Mouse (Mus musculus) lung, embryonic 16.5 days (tissue): ENCODE measurements at regions not wholly inside any gene's neighbourhood (a gene's known extent, or its start where the extent isn't known, plus 50 kb on each side); places are given as distances from the start of the nearest gene placed in this dataset.

ENCODE experiments used
- ATAC-seq: fragments of 200-750 bp; cut with Nextera tagmentation; 2 replicates; pipeline ENCODE4 v1.8.0; 2017; ENCODE audit warnings: low read depth, mild to moderate bottlenecking, moderate library complexity
- H3K27ac ChIP-seq: fragments of 300-500 bp; sonication (generic); 2 replicates; pipeline ENCODE4 v1.5.1; 2014; ENCODE audit warnings: mild to moderate bottlenecking, control low read depth, low read length
- H3K27me3 ChIP-seq: fragments of 300-500 bp; sonication (generic); 2 replicates; pipeline ENCODE4 v1.6.1; 2014; ENCODE audit warnings: low read depth, low read length, mixed read lengths; ENCODE audit not compliant: control insufficient read depth, insufficient read depth
- H3K36me3 ChIP-seq: fragments of 300-500 bp; sonication (generic); 2 replicates; pipeline ENCODE4 v1.6.1; 2014; ENCODE audit warnings: low read length; ENCODE audit not compliant: control insufficient read depth, insufficient read depth
- H3K4me1 ChIP-seq: fragments of 300-500 bp; sonication (generic); replicated peaks from 2 replicates; pipeline ENCODE4 v1.6.1; 2014; ENCODE audit warnings: low read length, mixed read lengths; ENCODE audit not compliant: control insufficient read depth, insufficient read depth
- H3K4me2 ChIP-seq: fragments of 300-500 bp; sonication (generic); 2 replicates; pipeline ENCODE4 v1.6.1; 2014; ENCODE audit warnings: low read depth, low read length, control low read depth
- H3K4me3 ChIP-seq: fragments of 300-500 bp; sonication (generic); 2 replicates; pipeline ENCODE4 v1.5.1; 2014; ENCODE audit warnings: mild to moderate bottlenecking, low read length, control low read depth
- H3K9ac ChIP-seq: fragments of 300-500 bp; sonication (generic); 2 replicates; pipeline ENCODE4 v1.6.1; 2014; ENCODE audit warnings: low read length, control low read depth
- H3K9me3 ChIP-seq: fragments of 300-500 bp; sonication (generic); 2 replicates; pipeline ENCODE4 v1.6.1; 2016; ENCODE audit warnings: low read length; ENCODE audit not compliant: control insufficient read depth
- WGBS: fragments of 180-500 bp; shearing (Covaris S2); extraction: QIAGEN DNeasy Blood & Tissue Kit; methylation state at CpG from one replicate; pipeline ENCODE4 v1.1.7; 2014; 5-methylcytosine and 5-hydroxymethylcytosine counted together

DNA sequence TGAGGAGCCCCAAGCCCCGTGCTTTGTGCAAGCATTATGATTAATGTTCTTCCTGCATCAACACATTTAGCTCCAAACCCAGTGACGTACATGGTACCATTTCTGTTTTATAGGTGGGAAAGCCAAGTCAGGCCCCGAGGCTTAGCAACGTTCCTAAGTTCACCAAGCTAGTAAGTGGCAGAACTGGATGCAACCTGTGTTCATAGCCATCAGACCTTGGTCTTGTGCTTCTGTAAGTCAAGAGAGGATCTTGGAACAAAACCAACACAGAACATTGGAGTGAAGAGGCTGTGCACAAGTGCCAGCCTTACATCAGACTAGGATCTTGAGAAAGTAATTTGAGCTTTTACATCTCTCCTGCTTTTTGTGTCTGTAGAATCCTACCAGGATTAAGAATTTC is 71.3 kb downstream of the Cdc7 start:
- ATAC-seq, result peak; percentile 56; the same call in 1 of the 2 replicates
- 30% methylated on average over 4 of the region's 4 CpGs for WGBS
- H3K27ac ChIP-seq, result peak overlapping the region; percentile 52

GRCm38 (mm10) chr5:107035782-107036181 is 71.7 kb downstream of the Cdc7 start:
- peaks cover 15% of the 10 kb centered on the region for H3K4me1 ChIP-seq
- H3K36me3 ChIP-seq, result no peaks in the 10 kb centered on the region
- H3K4me2 ChIP-seq, result no peak overlapping the region
- H3K27ac ChIP-seq, result peak overlapping the region; percentile 37; the same call in 1 of the 2 replicates
- H3K9me3 ChIP-seq, result no peaks in the 10 kb centered on the region; the same call in 1 of the 2 replicates
- peak; percentile 30 for ATAC-seq
- WGBS, result 38% methylated on average over 6 of the region's 6 CpGs
- H3K27me3 ChIP-seq, result no peaks in the 10 kb centered on the region
- H3K4me3 ChIP-seq, result no peak overlapping the region
- no peak overlapping the region for H3K9ac ChIP-seq

More for the DNA sequence above, 71.3 kb downstream of the Cdc7 start:
- Histone ChIP-seq H3K9me3 (no peaks in the 10 kb centered on the region; the same call in 1 of the 2 replicates), H3K27me3 (no peaks in the 10 kb centered on the region), H3K4me3 (no peak overlapping the region), H3K9ac (no peak overlapping the region), H3K4me1 (peaks cover 15% of the 10 kb centered on the region), H3K4me2 (no peak overlapping the region), H3K36me3 (no peaks in the 10 kb centered on the region)

- Histone ChIP-seq H3K27me3 (no peaks in the 10 kb centered on the region), H3K4me3 (no peak overlapping the region), H3K4me1 (peaks cover 15% of the 10 kb centered on the region), H3K9me3 (no peaks in the 10 kb centered on the region; the same call in 1 of the 2 replicates), H3K4me2 (no peak overlapping the region), H3K36me3 (no peaks in the 10 kb centered on the region), H3K27ac (no peak overlapping the region), H3K9ac (no peak overlapping the region)
- WGBS, result 77% methylated on average over 6 of the region's 6 CpGs
- no peak for ATAC-seq
These were observed 72.4 kb downstream of the Cdc7 start for GRCm38 (mm10) chr5:107036475-107036874.

- H3K9me3 ChIP-seq, result no peaks in the 10 kb centered on the region; the same call in 1 of the 2 replicates
- no peak overlapping the region for H3K4me3 ChIP-seq
- H3K27ac ChIP-seq, result no peak overlapping the region
- no peak for ATAC-seq
- H3K4me2 ChIP-seq, result no peak overlapping the region
- peaks cover 15% of the 10 kb centered on the region for H3K4me1 ChIP-seq
- H3K36me3 ChIP-seq, result no peaks in the 10 kb centered on the region
- H3K9ac ChIP-seq, result no peak overlapping the region
- WGBS, result 56% methylated on average over 6 of the region's 6 CpGs
- no peaks in the 10 kb centered on the region for H3K27me3 ChIP-seq
These were observed 73.0 kb downstream of the Cdc7 start for GRCm38 (mm10) chr5:107037087-107037486.

DNA sequence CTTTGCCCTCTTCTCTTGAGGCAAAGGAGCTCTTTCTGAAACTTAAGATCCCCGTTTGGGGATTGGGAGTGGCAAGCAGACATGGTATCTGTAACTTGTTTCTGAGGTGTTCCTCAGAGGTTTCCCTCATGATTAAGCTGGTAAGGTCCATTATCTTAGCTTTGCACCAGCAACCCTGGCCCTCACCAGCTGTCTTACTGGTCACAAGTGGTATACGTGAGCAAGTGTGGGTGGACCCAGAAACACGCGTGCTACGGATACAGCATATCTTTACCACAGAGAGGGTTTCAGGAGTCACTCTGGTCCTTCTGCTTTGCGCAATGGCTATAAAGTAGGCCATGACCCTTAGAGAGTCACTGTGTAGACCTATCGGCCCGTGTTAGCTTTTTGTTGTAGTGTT is 75.2 kb downstream of the Cdc7 start:
- 92% methylated on average over 8 of the region's 8 CpGs for WGBS
- Histone ChIP-seq H3K4me3 (no peak overlapping the region), H3K9me3 (no peaks in the 10 kb centered on the region; the same call in 1 of the 2 replicates), H3K36me3 (no peaks in the 10 kb centered on the region), H3K27ac (no peak overlapping the region), H3K9ac (no peak overlapping the region), H3K27me3 (no peaks in the 10 kb centered on the region), H3K4me2 (no peak overlapping the region), H3K4me1 (peaks cover 15% of the 10 kb centered on the region)
- ATAC-seq, result no peak

- Histone ChIP-seq H3K27ac (no peak overlapping the region; the same call in 1 of the 2 replicates), H3K36me3 (no peaks in the 10 kb centered on the region), H3K4me2 (no peak overlapping the region), H3K27me3 (no peaks in the 10 kb centered on the region), H3K4me3 (no peak overlapping the region), H3K9me3 (no peaks in the 10 kb centered on the region; the same call in 1 of the 2 replicates), H3K9ac (no peak overlapping the region), H3K4me1 (peaks cover 13% of the 10 kb centered on the region)
- no peak for ATAC-seq
- 83% methylated on average over 6 of the region's 6 CpGs for WGBS
These were observed 75.8 kb downstream of the Cdc7 start for GRCm38 (mm10) chr5:107039956-107040355.

- Histone ChIP-seq H3K9ac (no peak overlapping the region), H3K9me3 (no peaks in the 10 kb centered on the region; the same call in 1 of the 2 replicates), H3K4me1 (peaks cover 8% of the 10 kb centered on the region), H3K4me2 (no peak overlapping the region), H3K36me3 (no peaks in the 10 kb centered on the region), H3K4me3 (no peak overlapping the region), H3K27ac (peak overlapping the region; percentile 4; the same call in 1 of the 2 replicates), H3K27me3 (no peaks in the 10 kb centered on the region)
- 68% methylated on average over 10 of the region's 10 CpGs for WGBS
- no peak for ATAC-seq
These were observed 76.4 kb downstream of the Cdc7 start for GRCm38 (mm10) chr5:107040489-107040888.

GRCm38 (mm10) chr5:107045163-107045562 is 81.0 kb downstream of the Cdc7 start:
- Histone ChIP-seq H3K27me3 (no peaks in the 10 kb centered on the region), H3K36me3 (no peaks in the 10 kb centered on the region), H3K4me1 (peaks cover 20% of the 10 kb centered on the region), H3K27ac (no peak overlapping the region), H3K9me3 (no peaks in the 10 kb centered on the region), H3K4me3 (no peak overlapping the region), H3K9ac (no peak overlapping the region), H3K4me2 (no peak overlapping the region)
- ATAC-seq, result no peak
- WGBS, result 53% methylated on average over 10 of the region's 10 CpGs

DNA sequence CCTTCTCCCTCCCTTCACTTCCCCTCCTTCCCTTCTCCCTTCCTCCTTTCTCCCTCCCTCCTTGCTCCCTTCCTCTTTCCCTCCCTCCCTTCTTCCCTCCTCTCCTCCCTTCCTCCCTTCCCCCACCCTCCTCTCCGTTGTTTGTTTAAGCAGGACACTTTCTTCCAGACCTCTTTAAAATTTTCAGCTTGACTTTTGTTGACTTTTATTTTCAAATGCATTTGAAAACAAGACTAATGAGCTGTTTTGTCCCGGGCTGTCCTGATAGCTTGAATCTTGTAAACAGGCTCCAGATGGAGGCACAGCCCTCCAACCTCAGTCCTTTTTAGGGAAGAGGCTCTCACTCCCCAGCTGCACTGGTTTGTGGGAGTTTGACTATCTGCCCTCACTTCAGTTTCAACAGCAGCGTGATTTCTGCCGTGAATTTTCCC is 82.4 kb downstream of the Cdc7 start:
- Histone ChIP-seq H3K4me2 (no peak overlapping the region), H3K9me3 (no peaks in the 10 kb centered on the region), H3K9ac (0 out of 2 replicates have a peak overlapping the region, but pooled peaks have one; percentile 26), H3K4me1 (peaks cover 26% of the 10 kb centered on the region), H3K27me3 (no peaks in the 10 kb centered on the region), H3K4me3 (no peak overlapping the region), H3K27ac (peak overlapping the region; percentile 91), H3K36me3 (no peaks in the 10 kb centered on the region)
- whole genome bisulfite sequencing, result 4% methylated on average over 4 of the region's 4 CpGs
- peak; percentile 92 for ATAC-seq

DNA sequence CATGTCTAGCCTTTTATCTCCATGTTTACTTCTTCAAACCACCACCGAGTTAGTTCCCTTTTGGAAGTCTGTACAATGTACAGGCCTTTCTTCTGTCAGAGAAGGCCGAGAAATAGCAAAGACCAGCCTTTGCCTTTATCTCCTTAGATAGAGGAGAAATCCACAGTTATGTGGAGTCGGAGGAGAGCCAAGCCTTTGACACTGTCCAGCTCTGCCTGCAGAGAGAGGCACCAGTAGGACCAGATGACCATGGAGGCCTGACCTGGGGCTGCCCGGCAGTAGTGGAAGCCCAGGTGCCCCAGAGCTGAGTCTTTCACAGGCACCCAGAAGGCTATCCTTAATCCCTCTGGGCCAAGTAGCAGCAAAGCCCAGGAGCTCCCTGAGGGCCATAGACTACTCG is 84.5 kb downstream of the Cdc7 start:
- Histone ChIP-seq H3K9me3 (no peaks in the 10 kb centered on the region), H3K4me2 (no peak overlapping the region), H3K4me3 (no peak overlapping the region), H3K27ac (no peak overlapping the region), H3K36me3 (no peaks in the 10 kb centered on the region), H3K9ac (no peak overlapping the region), H3K27me3 (no peaks in the 10 kb centered on the region), H3K4me1 (peaks cover 32% of the 10 kb centered on the region)
- ATAC-seq, result no peak
- 59% methylated on average over 5 of the region's 5 CpGs for WGBS
